Mouse (Mus musculus) brain, embryonic 14.5 days (tissue): ENCODE data around the gene Rps6kl1.

Experiments used
- CTCF ChIP-seq: fragments of 200-500 bp; IDR thresholded peaks from 2 replicates; pipeline ENCODE4 v1.5.1; 2012; ENCODE audit warnings: inconsistent platforms, mild to moderate bottlenecking, moderate library complexity, borderline replicate concordance; ENCODE audit not compliant: insufficient read depth, insufficient read length; ENCODE audit errors: extremely low read depth
- POLR2A ChIP-seq: fragments of 200-500 bp; IDR thresholded peaks from 2 replicates; pipeline ENCODE4 v1.6.1; 2012; ENCODE audit warnings: mild to moderate bottlenecking, inconsistent platforms, borderline replicate concordance; ENCODE audit not compliant: poor library complexity, insufficient read depth, insufficient read length, severe bottlenecking; ENCODE audit errors: extremely low read depth

DNA sequence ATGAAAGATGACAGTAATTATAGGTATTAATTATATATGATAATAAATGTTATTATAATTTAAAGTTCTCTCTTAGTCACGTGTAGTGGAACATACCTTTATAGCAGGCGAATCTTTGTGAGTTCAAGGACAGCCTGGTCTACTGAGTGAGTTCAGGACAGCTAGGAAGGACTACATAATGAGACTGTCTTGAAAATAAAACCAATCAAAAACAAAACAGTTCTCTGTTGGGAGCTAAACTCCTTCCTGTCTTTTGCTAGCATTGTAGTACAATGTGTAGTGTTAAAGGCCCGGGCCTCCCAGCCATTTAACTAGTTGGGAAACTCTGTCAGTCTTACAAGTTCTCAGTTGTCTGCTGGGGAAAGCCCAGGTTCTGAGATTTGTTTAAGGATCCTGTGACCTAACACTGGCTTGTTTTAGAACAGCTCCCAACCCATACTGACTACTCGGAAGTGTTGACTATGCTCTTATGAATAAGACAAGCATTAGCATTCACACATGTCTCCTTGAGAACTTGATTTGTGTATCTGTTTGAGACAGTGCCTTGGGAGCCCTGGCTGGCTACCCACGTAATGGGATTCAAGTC is 49.5 kb downstream of the Rps6kl1 start:
- TF ChIP-seq CTCF, result no peak
- no peak for TF ChIP-seq POLR2A
